Mouse (Mus musculus) cerebellum, adult 8-10 months (tissue): Measurements from ENCODE around the gene Fgfr2.
"Not testable (repeated sequence)": the region's sequence is repeated elsewhere in the genome, so short reads cannot be mapped to it uniquely, and the experiment has no call there.

Experiments
- DNase-seq: peaks from one replicate; pipeline ENCODE4 v3.0.0; 2022

Gene Fgfr2

DNA sequence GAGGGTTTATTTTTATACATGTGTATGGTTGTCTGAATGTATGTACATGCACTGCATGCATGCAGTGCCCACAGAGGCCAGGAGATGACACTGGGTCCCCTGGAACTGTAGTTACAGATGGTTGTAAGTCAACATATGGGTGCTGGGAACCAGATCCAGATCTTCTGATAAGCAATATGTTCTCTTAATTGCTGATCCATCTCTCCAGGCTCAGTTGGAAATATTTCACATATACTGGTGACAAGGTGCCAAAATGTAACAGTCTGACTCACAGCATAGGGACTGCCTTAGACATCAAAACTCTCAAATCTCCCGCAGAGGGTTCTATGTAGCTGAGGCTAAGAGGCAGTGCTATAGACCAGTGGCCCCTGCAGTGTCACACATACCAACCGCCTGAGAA lies 646.7 kb downstream of the Fgfr2 start:
- no peak for DNase-seq

DNA sequence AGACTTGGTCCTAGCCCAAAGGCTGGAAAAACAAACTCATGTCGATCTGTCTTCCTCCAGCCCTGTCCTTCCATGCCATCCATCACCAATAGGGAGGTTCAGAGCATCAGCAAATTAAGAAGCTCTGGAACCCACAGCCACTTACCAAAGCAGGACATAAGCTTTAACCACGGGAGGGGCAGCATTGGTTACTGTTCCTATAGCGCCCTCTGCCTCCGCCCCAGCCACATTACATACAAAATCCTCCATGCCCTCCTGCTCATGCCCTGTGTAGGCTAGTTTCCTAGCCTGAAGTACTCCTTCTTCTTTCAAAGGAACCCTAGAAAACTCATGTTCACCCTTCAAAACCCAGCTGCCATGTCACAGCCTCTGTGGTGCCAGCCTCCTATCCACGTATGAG lies 648.1 kb downstream of the Fgfr2 start:
- DNase-seq = peak; percentile 75

DNA sequence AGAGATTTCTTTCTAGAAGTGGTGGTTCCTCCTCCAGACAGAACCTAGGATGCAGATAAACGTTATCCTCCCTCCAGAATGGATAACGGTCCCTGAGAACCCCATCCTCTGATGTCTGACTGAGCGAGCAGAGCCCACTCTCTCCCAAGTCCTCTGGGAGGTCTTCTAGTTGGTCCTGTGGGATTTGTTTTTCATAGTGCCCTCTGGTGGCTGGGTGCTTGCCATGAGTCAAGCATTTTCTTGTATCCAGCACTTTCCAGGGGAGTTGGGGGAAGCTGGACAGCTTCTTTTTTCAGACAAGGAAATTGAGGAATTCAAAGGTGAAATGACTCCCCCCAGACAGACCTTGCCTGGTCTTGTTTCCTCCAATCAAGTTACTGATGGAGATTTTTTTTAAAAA lies 651.8 kb downstream of the Fgfr2 start:
- DNase-seq = peak; percentile 20

DNA sequence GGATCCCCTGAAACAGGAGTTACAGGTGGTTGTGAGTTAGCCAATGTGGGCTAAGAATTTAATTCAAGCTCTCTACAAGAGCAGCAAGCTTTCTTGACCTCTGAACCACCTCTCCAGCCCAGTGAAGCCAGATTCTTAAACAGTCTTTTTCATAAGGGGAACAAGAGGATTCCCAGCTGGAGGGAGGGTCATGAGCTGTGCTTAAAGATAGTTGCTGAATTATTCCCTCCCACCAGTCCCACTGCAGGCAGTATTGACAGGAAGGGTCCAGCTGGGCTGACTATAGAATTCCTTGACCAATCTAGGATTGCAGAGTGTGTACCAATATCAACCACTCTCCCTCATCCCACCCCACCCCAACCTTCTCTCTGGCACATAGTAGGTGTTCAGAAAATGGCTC lies 654.8 kb downstream of the Fgfr2 start:
- DNase-seq = no peak

DNA sequence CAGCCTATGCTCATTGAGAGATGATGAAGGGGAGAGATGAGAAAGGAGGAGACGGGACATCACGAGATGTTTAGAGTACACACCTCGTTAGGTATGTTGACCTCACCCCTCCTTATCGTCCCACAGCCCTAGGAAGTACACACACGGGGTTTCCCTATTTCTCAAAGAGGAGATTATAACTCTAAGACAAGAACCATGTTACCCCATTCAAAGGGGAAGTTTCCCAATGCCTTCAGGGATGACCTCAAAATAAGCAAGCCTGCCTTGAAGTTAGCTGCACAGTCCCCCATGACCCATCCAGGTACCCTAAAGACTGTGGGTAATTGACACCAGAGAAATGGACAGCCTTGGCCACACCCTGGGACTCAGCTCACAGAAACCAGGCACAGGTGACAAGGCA lies 657.3 kb downstream of the Fgfr2 start:
- DNase-seq = no peak

DNA sequence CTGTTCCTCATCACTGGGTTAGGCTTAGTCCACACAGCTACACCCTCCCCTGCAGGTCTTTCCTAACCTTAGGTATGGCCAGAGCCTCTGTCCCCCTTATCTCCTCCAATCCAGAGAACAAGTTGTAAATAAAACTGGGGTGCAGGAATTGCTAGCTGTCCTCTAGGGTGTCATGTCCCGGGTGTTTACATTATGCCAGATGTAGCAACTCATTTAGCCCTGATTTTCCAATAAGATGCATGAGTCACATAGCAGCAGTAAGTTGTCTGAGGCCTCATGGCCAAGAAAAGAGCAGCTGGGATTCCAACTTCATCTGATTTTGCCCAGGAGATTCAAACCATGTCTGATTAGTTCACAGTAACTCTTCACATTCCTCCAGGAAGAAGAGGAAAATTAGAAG lies 658.3 kb downstream of the Fgfr2 start:
- no peak for DNase-seq

DNA sequence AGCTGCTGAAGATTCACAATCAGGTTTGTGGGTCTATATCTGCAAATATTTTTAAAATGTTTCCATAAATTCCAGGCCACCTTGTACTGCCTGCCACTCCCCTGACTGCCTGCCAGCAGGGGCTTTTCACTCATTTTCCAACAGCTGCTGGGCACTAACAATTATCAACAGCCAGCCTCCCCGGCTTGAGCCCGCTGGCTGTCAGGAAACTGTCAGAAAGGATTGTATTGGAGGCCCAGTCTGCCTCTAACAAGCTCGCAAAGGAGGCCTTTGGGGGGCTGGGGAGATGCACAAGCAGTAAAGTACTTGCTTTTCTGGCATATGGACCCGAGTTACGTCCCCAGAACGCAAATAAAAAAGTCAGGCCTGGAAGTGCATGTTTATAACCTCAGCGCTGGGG lies 664.7 kb downstream of the Fgfr2 start:
- DNase-seq = no peak

DNA sequence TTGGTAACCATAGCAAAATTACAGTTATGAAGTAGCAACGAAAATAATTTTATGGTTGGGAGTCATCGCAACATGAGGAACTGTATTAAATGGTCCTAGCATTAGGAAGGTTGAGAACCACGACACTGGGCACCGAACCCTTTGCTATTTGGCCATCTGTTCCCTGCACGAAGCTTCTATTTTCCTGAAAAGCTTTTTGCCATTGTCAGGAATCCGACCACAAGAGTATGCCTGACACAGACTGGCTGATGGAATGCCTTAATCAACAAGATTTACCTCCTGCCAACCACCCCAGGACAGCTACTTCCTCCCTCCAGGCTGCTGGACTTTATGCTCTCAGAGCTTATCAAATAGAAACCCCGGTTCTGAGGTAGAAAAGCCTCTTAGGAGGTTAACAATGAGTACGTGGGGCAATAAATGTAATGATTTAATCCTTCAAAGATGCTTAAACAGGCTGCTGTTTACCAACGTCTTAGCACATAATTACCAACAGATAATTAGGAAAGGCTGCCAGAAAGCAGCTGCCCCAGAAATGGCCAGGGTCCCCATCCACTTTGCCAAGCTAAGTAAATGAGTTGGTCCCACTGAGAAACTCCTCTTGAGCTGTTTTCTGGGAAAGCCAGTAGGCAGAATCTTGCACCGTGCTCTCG lies 668.0 kb downstream of the Fgfr2 start:
- DNase-seq = no peak

DNA sequence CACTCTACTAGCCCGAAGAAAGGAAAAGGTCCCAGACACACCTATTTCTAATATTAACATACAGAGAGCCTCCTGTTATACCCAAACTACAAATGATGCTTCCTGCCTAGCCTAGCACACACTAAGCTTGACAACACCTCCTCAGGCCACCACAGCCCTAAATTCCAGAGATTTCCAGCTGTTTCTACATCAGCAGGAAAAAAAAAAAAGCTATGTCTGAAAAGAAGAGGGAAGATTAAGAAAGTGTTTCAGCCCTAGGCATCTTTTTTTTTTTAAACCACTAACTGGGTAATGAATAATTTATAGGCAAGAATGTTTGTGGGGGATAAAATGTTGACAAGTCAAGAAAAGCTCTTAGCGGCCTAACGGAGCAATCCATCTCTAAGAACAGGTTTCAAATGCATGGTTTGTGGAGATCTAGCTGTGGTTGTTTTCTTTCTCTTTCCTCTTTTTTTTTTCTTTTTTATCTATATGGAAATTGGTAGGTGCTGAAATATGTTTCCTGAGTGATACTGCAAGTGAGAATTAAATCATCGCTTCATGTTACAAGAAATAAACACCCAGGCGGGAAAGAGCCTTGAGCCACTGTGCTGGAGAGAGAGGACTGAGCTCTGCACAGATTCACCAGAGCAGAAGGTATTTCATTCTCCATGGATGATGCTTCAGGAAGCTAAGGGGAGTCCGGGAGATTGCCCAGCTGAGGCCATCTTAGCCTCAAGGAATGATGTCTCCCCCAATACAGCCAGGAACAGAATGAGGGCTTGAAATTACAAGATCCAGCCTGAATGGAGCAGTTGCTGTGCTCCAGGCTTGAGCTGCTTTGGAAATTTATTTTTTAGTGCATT lies 673.0 kb downstream of the Fgfr2 start:
- DNase-seq = no peak

DNA sequence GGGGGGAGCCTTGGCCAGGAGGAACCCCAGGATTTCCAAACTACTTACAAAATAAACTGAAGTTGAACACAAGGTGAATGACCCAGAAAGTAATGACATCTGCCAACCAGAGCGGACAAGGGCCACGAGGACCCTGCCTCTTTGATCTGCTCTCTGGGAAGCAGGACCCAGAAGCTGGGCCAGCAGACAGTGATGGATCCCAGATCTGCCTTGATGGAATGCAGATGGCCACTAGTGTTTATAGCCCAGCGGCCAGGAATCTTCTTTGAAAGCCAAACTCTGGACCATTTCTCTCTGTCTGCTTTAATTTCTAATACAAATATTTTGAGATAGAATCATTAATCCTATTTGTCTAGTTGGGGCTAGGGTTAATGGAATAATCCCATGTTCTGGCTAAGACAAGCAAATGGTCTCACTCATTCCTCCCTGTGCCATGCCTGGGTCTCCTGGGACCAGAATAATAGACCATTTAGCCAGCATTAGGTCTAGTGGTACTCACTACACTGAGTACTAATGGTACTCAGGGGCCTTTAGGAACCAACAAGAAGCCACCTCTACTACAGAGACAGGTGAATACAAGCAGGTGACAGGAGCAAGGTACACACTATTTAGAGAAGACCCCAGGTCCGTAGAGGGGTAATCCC lies 674.5 kb downstream of the Fgfr2 start:
- DNase-seq = no peak

DNA sequence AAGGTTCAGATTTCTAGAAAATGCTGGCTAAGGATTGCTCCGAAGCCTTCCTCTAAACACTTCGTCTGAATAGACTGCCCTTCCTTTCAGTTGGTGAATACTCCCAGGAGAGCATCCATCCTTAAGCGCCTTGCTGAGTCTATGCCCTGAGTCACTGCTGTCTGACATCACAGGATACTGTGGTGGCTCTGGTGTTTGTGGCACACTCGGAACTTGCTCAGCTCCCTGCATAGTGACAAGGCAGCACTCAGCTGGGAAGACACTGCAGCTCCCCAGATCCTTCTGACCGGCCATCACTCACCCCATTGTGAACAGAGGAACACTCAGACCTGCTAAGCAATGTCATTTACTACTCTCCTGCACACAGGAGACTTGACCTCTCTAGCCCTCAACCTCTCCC lies 675.6 kb downstream of the Fgfr2 start:
- no peak for DNase-seq

DNA sequence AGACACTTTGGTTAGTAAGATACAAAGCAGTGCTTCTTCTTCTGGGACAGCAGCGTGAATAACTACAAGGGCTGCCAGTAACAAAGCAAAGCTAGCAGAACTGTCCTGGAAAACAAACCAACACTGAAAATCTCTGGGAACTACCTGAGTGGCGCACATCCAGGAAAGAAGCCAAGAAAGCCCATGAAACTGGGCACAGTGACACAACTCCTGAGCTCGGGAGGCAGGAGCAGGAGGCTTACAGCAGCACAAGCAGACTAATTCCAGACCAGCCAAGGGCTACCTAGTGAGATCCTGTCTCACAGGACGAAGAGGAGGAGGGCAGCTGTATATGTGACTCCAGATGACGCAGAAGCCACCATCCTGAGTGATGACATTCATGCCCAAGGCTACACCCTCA lies 676.3 kb downstream of the Fgfr2 start:
- DNase-seq = peak; percentile 69

DNA sequence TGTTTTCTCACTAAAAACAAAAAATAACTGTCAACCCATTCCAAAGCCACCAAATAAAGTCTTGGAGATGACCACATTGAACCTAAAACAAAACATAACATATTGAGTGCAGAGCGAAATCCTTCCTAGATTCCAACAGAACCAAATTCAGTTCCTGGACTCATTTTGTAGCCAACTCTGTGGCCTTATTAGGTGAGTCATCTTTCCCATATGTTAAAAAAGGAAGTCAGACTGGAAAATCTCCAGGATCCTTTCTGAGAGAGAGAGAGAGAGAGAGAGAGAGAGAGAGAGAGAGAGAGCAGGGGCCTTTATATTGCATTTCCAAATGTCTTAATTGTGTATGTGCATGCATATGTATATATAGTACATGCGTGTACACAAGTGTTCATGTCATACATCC lies 678.9 kb downstream of the Fgfr2 start:
- DNase-seq = peak; percentile 26

DNA sequence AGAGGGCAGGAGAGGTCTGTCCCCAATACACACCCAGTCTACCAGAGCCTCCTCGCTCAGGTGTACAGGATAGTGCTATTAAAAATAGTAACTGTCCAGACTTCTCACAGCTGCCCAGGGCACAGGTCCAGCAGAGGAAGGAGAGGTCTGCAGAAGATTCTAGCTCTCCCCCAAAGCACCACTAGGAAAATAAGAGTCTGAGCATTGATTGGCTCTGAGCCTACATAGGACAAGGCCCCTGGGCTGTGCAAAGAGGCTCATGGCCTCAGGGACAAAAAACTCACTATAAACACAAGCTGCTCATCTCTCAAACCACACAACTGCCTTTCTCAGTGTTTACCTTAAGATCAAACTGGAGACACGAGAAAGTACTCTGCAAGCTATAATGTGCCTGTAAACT lies 679.4 kb downstream of the Fgfr2 start:
- peak; percentile 25 for DNase-seq

DNA sequence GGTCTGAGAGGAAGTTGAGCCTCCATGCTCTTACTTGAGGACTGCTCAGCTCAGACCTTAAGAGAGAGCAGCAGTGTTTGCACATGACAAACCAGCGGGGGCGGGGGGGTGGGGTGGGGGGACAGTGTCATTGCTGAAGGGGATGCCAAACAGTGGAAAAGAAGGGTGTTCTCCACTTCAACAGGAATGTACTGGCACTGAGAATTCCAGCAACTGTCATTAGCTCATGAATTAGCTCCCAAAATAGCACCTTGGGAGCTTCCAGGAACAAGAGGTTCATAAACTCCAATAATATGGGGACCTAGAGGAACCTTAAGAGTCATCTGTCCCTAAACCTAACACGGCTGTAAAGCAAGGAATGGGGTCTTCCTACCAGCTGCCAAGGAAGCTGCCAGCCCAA lies 680.0 kb downstream of the Fgfr2 start:
- no peak for DNase-seq

DNA sequence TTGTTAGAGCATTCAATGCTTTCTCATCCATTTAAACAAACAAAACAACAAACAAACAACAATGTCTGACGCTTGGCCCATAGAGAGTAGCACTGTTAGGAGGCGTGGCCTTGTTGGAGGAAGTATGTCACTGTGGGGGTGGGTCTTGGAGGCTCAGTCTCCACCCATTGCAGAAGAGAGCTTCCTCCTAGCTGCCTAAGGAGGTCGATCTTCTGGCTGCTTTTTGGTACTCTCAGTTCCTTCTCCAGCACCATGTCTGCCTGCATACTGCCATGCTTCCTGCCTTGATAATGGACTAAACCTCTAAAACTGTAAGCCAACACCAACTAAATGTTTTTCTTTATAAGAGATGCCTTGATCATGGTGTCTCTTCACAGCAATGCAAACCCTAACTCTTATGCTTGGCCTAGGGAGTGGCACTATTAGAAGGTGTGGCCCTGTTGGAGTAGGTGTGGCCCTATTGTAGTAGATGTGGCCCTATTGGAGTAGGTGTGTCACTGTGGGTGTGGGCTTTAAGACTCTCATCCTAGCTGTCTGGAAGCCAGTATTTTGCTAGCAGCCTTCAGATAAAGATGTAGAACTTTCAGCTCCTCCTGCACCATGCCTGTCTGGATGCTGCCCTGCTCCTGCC lies 680.9 kb downstream of the Fgfr2 start:
- DNase-seq = not testable (repeated sequence)

DNA sequence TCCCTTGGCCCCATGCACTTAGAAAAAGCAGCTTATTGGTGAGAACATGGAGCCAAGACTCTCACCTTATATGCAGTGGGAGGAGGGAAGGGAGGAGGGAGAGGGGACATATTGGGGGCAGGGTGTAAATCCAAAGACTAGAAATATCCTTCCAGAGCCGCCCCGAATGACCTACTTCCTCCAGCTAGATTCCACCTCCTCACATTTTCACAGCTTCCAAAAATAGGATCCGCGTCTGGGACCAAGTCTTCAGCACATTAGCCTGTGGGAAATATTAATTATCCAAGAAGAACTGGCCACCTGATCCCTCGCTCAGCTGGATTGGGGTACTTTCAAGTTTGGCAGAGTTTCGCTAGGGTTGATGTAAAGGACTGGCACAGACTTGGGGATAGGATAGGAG lies 683.2 kb downstream of the Fgfr2 start:
- DNase-seq = no peak

DNA sequence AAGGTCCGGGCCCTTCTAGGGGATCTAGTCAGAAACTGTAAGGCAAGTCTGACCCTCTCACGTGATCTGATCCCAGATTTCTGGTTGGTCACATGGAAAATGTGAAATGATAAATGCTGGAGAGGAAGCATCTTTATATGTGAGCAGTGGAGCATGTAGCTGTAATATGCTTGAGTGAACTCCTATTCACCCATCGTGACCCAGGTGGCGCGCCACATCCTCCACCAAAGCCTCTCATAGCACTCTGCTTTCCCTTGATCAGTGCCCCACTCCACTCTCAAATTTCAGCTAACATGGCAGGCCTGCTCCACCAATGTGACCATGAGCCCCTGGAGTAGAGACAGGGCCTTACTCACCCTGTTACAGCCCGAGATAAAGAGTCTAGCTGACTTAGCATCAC lies 685.1 kb downstream of the Fgfr2 start:
- no peak for DNase-seq

DNA sequence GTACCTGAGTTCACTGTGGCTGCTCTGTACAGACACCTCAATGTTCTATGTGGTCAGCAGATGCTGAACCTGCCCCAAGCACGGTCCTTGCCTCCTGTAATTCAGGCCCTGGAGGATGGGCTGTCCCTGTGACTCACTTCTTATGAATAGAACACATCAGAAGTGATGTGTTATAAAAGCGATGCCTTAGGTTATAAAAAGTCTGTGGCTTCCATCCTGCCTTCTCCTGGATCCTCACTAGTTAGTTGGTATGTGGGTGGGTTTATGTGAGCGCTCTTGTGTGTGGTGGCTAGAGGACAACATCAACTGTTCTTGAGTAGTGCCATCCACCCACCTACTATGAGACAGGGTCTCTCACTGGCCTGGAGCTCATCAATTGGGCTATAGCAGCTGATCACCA lies 685.7 kb downstream of the Fgfr2 start:
- DNase-seq = no peak

DNA sequence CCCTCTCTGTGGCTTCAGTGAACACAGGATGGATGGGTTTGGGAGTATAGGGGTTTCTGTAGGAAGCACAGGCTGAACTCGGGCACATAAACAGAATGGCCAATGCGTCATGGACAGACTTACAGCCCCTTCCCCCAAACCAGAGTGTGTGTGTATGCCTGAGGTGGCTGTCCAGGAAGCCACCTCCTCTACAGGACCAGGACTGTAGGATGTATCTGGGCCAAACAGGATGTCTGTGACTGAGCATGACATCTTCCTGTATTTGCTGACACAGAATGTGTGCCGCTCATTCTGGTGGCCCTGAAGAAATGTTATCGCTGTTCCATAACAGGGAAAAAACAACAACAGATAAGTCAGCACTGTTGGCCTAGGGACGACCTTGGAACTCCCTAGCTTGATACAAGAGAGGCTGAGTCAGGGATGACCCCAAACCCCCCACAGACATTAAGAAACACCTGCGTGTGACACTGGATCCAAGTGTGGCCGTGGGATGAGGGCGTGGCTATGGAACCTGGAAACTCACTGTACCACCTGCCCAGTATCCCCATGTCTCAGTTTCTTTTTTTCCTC lies 687.6 kb downstream of the Fgfr2 start:
- DNase-seq = no peak

DNA sequence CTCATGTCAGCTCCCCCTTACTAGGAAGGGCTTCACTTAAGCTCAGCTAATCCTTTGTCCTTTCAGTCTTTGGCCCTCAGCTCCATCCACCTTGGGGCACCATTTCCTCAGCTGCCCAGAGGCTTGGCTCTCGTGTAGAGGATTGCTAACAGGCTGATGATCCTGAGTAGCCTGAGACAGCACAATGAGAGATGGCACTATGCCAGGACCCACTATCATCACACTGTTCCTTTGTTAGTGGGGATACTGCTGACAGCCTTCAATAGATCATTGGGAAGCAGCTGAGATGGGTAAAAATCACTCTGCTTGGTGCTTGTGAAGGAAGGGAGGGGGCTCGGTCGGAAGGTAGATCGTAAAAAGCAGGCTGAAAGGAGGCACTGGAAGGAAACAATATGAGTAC lies 693.8 kb downstream of the Fgfr2 start:
- no peak for DNase-seq

DNA sequence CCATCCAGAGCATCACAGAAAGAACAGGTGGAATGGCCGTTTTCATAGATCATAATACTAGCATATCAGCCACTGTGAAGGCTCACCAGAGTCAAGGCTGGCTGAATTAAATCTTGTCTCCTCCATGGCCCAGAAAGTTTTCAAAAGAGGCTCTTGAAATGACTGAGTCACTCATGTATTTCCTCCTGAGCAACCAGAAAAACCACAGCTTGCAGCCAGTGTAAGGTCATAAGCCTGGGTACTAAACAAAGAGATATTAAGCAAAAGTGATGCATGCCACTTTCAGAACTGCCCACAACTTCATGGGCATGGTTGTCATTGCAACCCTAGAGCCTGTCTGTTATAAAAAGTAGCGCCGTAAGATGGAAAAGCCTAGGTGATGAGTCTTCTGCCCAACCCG lies 694.8 kb downstream of the Fgfr2 start:
- no peak for DNase-seq

DNA sequence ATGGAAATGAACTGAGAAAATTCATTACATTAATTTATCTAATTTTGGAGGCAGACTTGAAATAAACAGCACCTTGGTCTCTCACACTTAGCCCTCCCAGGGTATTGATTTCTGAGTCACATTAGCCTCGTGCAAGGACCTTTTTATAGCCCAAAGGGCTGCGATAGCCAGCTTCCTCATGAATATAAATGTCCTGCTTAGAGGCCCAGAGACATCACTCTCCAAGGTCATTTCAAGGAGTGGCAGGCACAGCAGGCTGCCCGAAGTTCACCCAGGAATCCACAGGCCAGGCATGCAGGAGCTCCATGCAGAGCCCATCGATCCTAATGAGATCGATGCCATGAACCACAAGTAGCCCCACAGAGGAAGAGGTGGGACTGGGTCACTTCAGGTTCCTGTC lies 697.1 kb downstream of the Fgfr2 start:
- DNase-seq = no peak
